Mouse (Mus musculus): ENCODE measurements at regions not wholly inside any gene's neighbourhood (a gene's known extent, or its start where the extent isn't known, plus 50 kb on each side); places are given as distances from the start of the nearest gene placed in this dataset.

GRCm38 (mm10) chr16:26181716-26182115, 76.1 kb upstream of the P3h2 start:
- no peak for TF ChIP-seq POLR2A (IDR thresholded peaks at IDR 0.05; ENCODE audit: insufficient read length, low read depth)
- no peak for TF ChIP-seq MAX (IDR thresholded peaks at IDR 0.05; ENCODE audit: low read depth)
- no peak for TF ChIP-seq USF1 (IDR thresholded peaks at IDR 0.05; ENCODE audit: low read depth)
